Mouse (Mus musculus): Measurements from ENCODE around the gene Prm1. TPM values are rescaled to one million over a fixed set of nuclear protein-coding genes. Genes with fewer than 3 reads are reported as not detected.
A peak's percentile ranks its signal among the peaks of the same experiment; 100 is the strongest.

Gene Prm1
- total RNA-seq, 2 experiments from 2014 or later, result not detected

- DNase-seq (ENCODE audit: low spot score in 2 of 2), result peak; percentile 48 to 60
Observed at GRCm38 (mm10) chr16:10749824-10750223, 55.8 kb downstream of the Prm1 start.

GRCm38 (mm10) chr16:10749226-10749625 lies 56.4 kb downstream of the Prm1 start:
- DNase-seq (ENCODE audit: low spot score in 2 of 2), result peak in 1 of 2 experiments; percentile 21

Other genes with a start within 250 kb of the Prm1 start
- 1 to 10 TPM; 1.3 to 1.5 TPM for gene Socs1, start 20.3 kb downstream of the Prm1 start, total RNA-seq (2021)
- not detected for gene Tnp2, start 17.2 kb downstream of the Prm1 start, total RNA-seq (2021)
- gene Prm3, start 14.9 kb downstream of the Prm1 start, total RNA-seq (2021), result not detected
- gene Prm2, start 9.7 kb downstream of the Prm1 start, total RNA-seq (2021), result not detected
- not detected for gene Gm11172, start 7.1 kb upstream of the Prm1 start, total RNA-seq (2021)
- under 1 TPM; 0.29 to 0.48 TPM for gene Rmi2, start 29.2 kb upstream of the Prm1 start, total RNA-seq (2021)

All from layer of hippocampus, postnatal 10 days (tissue).